Mouse (Mus musculus): ENCODE results near the gene Xpnpep2. TPM values are rescaled to one million over a fixed set of nuclear protein-coding genes. Genes with fewer than 3 reads are reported as not detected.

The Xpnpep2 gene
- polyA plus RNA-seq (2015; fragmentation: Nextera tagmentation; extraction: Ambion mirVana) = 0.87 and 1.0 TPM in 2 replicates

DNA sequence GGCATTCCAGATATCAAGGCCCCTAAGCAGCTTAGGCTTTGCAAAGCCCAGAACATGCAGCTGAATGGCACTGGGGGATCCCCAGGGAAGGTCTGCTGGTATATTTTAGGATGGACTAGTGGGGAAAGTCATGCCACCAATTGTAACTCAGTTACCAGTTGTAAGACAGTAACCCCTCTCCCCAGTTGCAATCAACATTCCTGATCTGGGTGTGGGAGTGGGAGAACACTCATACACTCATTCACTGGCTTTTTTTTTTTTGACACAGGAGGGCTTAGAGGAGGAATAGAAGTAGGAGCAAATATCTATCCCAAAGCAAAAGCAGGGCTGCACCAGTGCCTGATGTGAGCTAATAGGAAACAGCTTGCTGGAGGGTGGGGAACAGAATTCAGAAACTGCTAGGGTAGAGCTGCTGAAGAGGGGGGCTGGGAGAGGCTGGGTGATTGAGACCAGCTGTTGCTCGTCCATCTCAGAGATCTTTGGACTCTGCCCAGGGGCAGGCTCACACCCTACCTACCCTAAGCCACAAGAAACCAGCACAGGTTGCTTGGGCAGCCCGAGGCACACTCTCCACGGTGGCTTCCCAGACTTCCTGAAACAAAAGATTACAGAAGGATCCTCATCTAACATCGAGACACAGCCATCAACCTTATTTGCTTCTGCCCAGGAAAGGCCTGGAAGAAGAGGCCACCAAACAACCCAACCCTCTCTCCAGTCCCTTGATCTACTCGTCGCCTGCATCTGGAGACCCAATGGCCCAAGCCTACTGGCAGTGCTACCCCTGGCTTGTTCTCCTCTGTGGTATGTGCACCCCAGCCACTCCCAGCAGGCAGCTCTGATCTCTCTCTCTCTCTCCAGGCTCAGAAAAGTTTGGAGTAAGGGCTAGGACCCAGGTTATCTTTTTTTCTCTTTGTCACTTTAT is at the start of gene Xpnpep2:
TSS of gene Xpnpep2 (plus strand) at position 332 of the 922 bp plus-strand sequence.
- no peaks in the 10 kb centered on the region for H3K4me1 ChIP-seq
- H3K4me3 ChIP-seq = no peak within 1 kb of the TSS
- no peaks in the 10 kb centered on the region for H3K27me3 ChIP-seq
- no peak within 1 kb of the TSS for H3K9ac ChIP-seq
- no peak within 1 kb of the TSS for H3K4me2 ChIP-seq
- H3K36me3 ChIP-seq = no peaks in the 10 kb centered on the region
- WGBS = 32% methylated on average over 6 of the region's 6 CpGs
- peak within 1 kb of the TSS; percentile 59 for H3K27ac ChIP-seq
- ATAC-seq (ENCODE audit: borderline replicate concordance, extremely low read depth, low FRiP score, low TSS enrichment) = peak; percentile 67; the same call in 1 of the 2 replicates
- no peaks in the 10 kb centered on the region for H3K9me3 ChIP-seq

DNA sequence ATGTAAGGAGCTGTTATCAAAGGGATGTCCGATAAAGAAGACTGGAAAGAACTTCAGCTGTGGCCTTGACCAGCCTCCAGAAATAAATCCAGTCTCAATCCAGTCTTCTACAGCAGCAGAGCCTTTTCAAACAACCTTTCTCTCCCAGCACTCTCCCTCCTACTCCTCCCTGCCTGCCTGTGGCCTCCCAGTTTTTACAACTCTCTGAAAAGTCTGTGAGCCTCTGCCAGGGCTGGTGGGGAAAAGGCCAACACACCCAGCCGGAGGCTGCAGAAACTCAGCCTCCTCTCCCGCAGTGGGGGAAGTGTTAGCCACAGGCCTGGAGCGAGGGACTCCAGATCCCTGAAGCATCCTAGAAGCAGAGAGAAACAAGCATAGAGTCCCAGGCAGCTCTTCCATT is 46.0 kb upstream of the Xpnpep2 start:
- Histone ChIP-seq H3K36me3 (no peaks in the 10 kb centered on the region), H3K4me3 (no peak overlapping the region), H3K27me3 (no peaks in the 10 kb centered on the region), H3K9me3 (no peaks in the 10 kb centered on the region), H3K27ac (no peak overlapping the region), H3K4me1 (no peaks in the 10 kb centered on the region), H3K4me2 (no peak overlapping the region), H3K9ac (no peak overlapping the region)
- WGBS = 68% methylated on average over 4 of the region's 4 CpGs
- no peak for ATAC-seq (ENCODE audit: borderline replicate concordance, extremely low read depth, low FRiP score, low TSS enrichment)

DNA sequence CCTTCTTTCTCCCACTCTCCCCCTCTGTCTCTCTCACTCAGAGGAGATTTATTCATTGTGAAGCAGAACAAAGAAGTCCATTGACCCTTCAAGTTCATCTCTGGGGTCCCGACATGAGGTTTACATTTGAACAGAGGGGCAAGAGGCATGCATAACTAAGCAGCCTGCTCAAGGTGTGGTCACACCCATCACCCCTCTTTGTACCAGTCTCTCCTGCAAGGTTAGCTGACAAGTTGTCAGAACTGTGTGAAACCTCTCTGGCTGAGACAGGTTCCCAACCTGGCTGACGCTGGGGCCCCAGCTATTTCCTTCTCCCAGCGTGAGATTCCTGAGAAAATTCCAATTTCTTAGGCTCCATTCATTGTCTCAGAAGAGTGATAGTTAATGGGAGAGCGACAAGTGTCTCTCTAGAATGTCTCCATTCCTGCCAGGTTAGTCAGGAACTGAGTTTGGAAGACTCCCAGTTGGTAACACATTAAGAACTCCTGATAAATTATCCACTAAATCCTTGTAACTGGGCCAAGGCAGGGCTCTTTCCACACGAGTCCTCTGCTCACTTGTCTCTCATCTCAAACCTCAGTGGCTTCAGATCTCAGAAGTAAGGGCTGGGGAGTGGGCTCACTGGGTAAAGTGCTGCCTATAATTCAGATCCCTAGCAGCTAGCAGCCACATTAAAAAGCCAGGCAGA is 44.2 kb upstream of the Xpnpep2 start:
- Histone ChIP-seq H3K9ac (no peak overlapping the region), H3K4me2 (no peak overlapping the region), H3K9me3 (no peaks in the 10 kb centered on the region), H3K27me3 (no peaks in the 10 kb centered on the region), H3K4me1 (no peaks in the 10 kb centered on the region), H3K27ac (no peak overlapping the region), H3K4me3 (no peak overlapping the region), H3K36me3 (no peaks in the 10 kb centered on the region)
- ATAC-seq (ENCODE audit: borderline replicate concordance, extremely low read depth, low FRiP score, low TSS enrichment) = no peak
- 30% methylated on average over 5 of the region's 5 CpGs for WGBS

DNA sequence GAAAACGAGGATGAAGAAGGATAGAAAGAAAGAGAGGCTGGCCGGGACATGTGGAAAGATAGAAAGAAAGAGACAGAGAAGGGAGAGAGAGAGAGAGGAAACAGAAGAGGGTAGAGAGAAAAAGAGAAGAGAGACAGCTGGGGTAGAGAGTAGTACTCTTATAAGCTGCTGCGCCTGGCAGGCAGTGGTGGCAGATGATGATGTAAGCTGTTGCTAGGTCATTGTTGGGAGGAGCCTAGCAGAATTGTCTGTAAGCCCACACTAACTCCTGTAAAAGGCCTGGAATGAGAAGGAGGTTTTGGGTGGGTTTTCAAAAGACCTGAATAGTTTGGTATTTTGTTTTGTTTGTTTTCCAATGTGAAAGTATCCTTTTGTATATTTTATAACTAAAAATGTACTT is 41.6 kb upstream of the Xpnpep2 start:
- Histone ChIP-seq H3K9me3 (no peaks in the 10 kb centered on the region), H3K9ac (no peak overlapping the region), H3K27ac (no peak overlapping the region), H3K4me3 (no peak overlapping the region), H3K4me1 (no peaks in the 10 kb centered on the region), H3K27me3 (no peaks in the 10 kb centered on the region), H3K36me3 (no peaks in the 10 kb centered on the region), H3K4me2 (no peak overlapping the region)
- no peak for ATAC-seq (ENCODE audit: borderline replicate concordance, extremely low read depth, low FRiP score, low TSS enrichment)
- 85% methylated on average over 3 of the region's 3 CpGs for WGBS

DNA sequence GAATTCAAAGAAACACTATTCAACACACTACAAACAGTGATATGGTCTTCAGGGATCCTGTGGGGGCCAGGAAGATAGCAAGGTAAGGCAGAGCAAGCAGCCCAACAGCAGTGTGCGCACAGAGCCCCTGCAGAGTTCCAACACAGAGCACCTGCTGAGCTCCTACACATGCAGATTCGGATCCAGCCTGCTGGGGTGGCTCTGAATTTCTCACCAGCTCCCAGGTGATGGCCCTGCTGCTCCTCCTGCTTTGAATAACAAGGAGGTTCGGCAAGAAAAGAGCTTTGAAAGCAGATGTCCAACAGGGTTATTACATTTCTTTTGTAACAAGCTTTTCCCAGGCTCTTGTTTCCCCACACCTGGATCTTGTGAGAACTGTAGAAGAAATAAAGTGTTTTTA is 36.6 kb upstream of the Xpnpep2 start:
- 30% methylated on average over 3 of the region's 3 CpGs for WGBS
- H3K4me3 ChIP-seq = no peak overlapping the region
- H3K9me3 ChIP-seq = no peaks in the 10 kb centered on the region
- no peaks in the 10 kb centered on the region for H3K4me1 ChIP-seq
- H3K36me3 ChIP-seq = no peaks in the 10 kb centered on the region
- no peak overlapping the region for H3K4me2 ChIP-seq
- no peaks in the 10 kb centered on the region for H3K27me3 ChIP-seq
- H3K27ac ChIP-seq = no peak overlapping the region
- H3K9ac ChIP-seq = no peak overlapping the region
- no peak for ATAC-seq (ENCODE audit: borderline replicate concordance, extremely low read depth, low FRiP score, low TSS enrichment)

DNA sequence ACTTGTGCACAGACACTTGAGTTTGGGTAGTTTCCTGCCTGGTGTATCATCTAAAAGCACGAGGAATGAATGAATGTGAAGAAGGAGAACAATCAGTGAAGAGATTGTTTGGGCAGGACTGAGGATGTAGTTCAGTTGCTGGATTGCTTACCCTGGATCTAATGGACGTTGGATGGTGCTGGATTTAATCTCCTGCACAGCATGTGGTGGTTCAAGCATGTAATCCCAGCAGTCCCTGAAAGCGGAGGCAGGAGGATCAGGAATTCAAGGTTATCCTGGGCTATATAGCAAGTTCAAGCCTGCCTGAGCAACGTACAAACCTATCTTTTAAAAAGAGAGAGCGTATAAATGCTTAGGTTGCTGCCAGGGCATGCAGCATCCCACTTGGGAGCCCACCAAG is 36.1 kb upstream of the Xpnpep2 start:
- Histone ChIP-seq H3K9me3 (no peaks in the 10 kb centered on the region), H3K27ac (no peak overlapping the region), H3K36me3 (no peaks in the 10 kb centered on the region), H3K27me3 (no peaks in the 10 kb centered on the region), H3K4me3 (no peak overlapping the region), H3K4me1 (no peaks in the 10 kb centered on the region), H3K4me2 (no peak overlapping the region), H3K9ac (no peak overlapping the region)
- no peak for ATAC-seq (ENCODE audit: borderline replicate concordance, extremely low read depth, low FRiP score, low TSS enrichment)
- WGBS = 39% methylated on average over 5 of the region's 5 CpGs

DNA sequence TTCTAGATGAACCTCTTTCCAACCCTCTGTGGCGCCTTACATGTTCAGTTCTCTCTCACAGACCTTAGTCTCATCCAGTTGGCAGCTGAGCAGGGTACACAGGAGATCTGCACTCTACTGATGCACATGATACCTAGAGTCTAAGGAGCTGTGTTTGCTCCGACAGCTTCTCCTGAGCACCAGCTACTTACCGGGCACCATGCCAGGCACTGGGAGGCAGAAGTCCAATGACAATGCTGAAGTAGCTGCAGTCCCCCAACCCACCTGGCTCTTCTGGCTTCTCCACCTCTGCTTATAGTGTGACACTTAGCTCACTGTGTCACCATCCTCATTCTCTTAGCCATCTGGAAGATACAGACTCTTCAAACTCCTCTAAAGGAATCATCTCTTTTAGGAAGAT is 33.8 kb upstream of the Xpnpep2 start:
- Histone ChIP-seq H3K4me3 (no peak overlapping the region), H3K36me3 (no peaks in the 10 kb centered on the region), H3K9me3 (no peaks in the 10 kb centered on the region), H3K27ac (no peak overlapping the region), H3K9ac (no peak overlapping the region), H3K4me1 (no peaks in the 10 kb centered on the region), H3K4me2 (no peak overlapping the region), H3K27me3 (no peaks in the 10 kb centered on the region)
- ATAC-seq (ENCODE audit: borderline replicate concordance, extremely low read depth, low FRiP score, low TSS enrichment) = no peak
- WGBS = 76% methylated on average over 3 of the region's 3 CpGs

DNA sequence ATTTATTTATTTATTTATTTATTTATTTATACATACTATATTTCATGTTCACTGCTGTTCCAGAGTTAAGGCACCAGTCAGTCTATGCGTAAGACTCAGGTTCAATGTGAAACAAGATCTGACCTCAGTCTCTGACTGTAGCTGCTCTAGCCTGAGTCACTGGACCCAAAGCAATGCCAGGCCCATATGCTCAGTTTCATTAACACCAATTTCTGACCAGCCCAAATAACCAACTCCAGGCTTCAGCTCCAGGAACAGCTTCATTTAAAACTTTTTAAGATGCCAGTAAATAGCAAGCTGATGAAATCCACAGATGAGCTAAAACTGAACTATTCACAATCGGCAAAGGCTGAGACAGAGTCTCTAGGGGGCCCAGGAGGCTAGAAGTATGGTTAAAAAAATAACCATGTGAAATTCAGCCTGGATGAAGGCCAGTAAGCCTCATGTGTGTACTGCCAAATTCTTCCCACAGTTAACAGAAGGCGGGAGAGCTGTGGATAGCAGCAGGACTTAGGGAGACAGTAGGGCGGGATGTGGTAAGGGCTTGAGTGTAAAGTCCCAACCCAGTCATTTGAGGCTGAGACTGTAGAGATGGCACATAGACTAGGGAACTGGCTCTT is 31.6 kb upstream of the Xpnpep2 start:
- no peak overlapping the region for H3K4me2 ChIP-seq
- H3K9ac ChIP-seq = no peak overlapping the region
- peak; percentile 55; the same call in 1 of the 2 replicates for ATAC-seq (ENCODE audit: borderline replicate concordance, extremely low read depth, low FRiP score, low TSS enrichment)
- H3K9me3 ChIP-seq = no peaks in the 10 kb centered on the region
- WGBS = 75% methylated on average over 4 of the region's 4 CpGs
- no peaks in the 10 kb centered on the region for H3K36me3 ChIP-seq
- no peak overlapping the region for H3K27ac ChIP-seq
- no peaks in the 10 kb centered on the region for H3K4me1 ChIP-seq
- H3K27me3 ChIP-seq = no peaks in the 10 kb centered on the region
- H3K4me3 ChIP-seq = no peak overlapping the region

DNA sequence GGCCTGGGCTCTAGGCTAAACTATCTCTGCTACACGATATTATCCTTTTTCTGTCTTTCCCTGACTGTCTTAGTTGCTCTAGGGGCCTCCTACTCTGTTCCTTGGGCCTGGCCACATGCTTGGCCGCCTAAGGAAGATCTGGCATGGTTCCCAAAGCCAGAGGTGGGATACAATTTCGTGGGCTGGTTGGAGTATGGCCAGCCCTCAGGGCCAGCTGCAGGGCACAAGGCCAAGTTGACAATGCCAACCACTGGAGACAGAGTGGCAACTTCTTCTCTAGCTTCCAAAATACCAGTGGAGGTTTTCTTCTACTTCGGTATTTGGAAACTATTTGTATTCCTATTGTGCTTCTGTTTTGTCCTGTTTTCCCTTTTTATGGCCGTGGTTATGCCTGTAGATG is 26.2 kb upstream of the Xpnpep2 start:
- H3K36me3 ChIP-seq = no peaks in the 10 kb centered on the region
- no peaks in the 10 kb centered on the region for H3K4me1 ChIP-seq
- ATAC-seq (ENCODE audit: borderline replicate concordance, extremely low read depth, low FRiP score, low TSS enrichment) = no peak
- H3K27ac ChIP-seq = no peak overlapping the region
- no peaks in the 10 kb centered on the region for H3K27me3 ChIP-seq
- H3K4me2 ChIP-seq = no peak overlapping the region
- no peak overlapping the region for H3K4me3 ChIP-seq
- no peaks in the 10 kb centered on the region for H3K9me3 ChIP-seq
- H3K9ac ChIP-seq = no peak overlapping the region
- WGBS = 46% methylated on average over 5 of the region's 5 CpGs

DNA sequence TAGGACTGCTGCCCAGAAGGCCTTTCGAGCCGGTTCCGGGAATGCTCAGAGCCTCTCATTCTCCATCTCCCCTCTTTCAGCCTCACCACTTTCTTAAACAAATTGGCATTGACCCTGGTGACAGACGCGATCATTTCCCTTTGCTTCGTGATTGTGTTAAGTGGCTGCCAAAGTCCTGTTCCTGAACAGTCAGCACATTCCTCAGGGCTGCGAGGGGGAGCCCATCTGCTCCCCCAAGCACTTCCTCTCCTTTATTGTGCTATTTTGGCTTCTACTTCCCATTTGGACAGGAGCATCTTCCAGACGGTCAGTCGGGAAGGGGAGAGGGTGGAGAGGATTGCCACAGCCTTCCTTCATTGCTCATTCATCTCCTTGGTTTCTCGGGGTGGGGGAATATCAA is 16.4 kb upstream of the Xpnpep2 start:
- H3K27me3 ChIP-seq = no peaks in the 10 kb centered on the region
- no peak overlapping the region for H3K4me3 ChIP-seq
- 29% methylated on average over 10 of the region's 10 CpGs for WGBS
- no peaks in the 10 kb centered on the region for H3K9me3 ChIP-seq
- no peak overlapping the region for H3K27ac ChIP-seq
- no peak overlapping the region for H3K9ac ChIP-seq
- no peak overlapping the region for H3K4me2 ChIP-seq
- ATAC-seq (ENCODE audit: borderline replicate concordance, extremely low read depth, low FRiP score, low TSS enrichment) = no peak
- H3K4me1 ChIP-seq = no peaks in the 10 kb centered on the region
- no peaks in the 10 kb centered on the region for H3K36me3 ChIP-seq

DNA sequence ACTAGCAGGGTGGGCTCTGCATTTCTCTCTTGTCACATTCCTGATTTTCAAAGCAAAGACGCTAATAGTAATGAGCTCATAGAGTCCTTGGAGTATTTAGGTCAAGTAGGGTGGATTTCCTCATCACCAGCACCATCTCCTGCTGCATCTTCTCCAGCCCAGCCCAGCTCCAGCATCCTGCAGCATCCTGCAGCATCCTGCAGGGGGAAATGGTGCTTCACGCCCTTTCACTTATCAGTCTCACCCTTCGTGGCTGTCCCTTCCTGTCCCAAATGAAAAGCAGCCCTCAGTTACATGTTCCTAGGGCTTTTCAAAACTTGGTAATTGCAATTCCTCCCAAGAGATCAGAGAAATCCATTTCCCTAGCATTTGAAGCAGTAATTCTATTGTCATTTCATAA is 15.0 kb upstream of the Xpnpep2 start:
- 25% methylated on average over 3 of the region's 3 CpGs for WGBS

DNA sequence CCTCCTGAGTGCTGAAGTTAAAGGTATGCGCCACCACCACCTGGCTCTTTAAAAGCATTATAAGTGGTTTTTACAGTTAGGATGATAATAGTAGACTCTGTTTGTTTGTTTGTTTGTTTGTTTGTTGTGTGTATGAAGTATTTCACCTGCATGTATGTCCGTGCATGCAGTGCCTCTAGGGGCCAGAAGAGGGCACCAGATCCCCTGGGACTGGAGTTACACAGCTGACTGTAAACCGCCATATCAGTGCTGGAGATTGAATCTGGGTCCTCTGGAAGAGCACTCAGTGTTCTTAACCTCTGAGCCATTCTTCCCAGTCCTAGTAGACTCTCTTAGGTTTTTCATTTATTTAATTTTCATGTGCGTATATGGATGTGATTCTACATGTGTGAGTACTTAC is 13.9 kb upstream of the Xpnpep2 start:
- H3K27me3 ChIP-seq = no peaks in the 10 kb centered on the region
- no peaks in the 10 kb centered on the region for H3K36me3 ChIP-seq
- H3K4me3 ChIP-seq = no peak overlapping the region
- no peak overlapping the region for H3K27ac ChIP-seq
- H3K4me1 ChIP-seq = no peaks in the 10 kb centered on the region
- ATAC-seq (ENCODE audit: borderline replicate concordance, extremely low read depth, low FRiP score, low TSS enrichment) = no peak
- no peak overlapping the region for H3K4me2 ChIP-seq
- no peak overlapping the region for H3K9ac ChIP-seq
- WGBS = 74% methylated on average over 4 of the region's 4 CpGs
- no peaks in the 10 kb centered on the region for H3K9me3 ChIP-seq

More for the DNA sequence above, 15.0 kb upstream of the Xpnpep2 start:
- no peak overlapping the region for H3K27ac ChIP-seq
- no peaks in the 10 kb centered on the region for H3K36me3 ChIP-seq
- H3K4me1 ChIP-seq = no peaks in the 10 kb centered on the region
- H3K4me2 ChIP-seq = no peak overlapping the region
- H3K9me3 ChIP-seq = no peaks in the 10 kb centered on the region
- no peak overlapping the region for H3K4me3 ChIP-seq
- H3K27me3 ChIP-seq = no peaks in the 10 kb centered on the region
- H3K9ac ChIP-seq = no peak overlapping the region
- ATAC-seq (ENCODE audit: borderline replicate concordance, extremely low read depth, low FRiP score, low TSS enrichment) = no peak

Measured in lung, embryonic 15.5 days (tissue).